Mouse (Mus musculus) spleen, adult 2 months (tissue): Measurements from ENCODE around the gene Mrpl33.

ENCODE experiments used
- CTCF ChIP-seq: fragments of 200-500 bp; IDR thresholded peaks from 2 replicates; pipeline ENCODE4 v1.5.1; 2011; ENCODE audit warnings: mild to moderate bottlenecking, inconsistent platforms; ENCODE audit not compliant: insufficient read depth, insufficient read length, insufficient replicate concordance; ENCODE audit errors: extremely low read depth
- POLR2A ChIP-seq: fragments of 200-500 bp; IDR thresholded peaks from 2 replicates; pipeline ENCODE4 v1.6.1; 2011; ENCODE audit warnings: low read depth, low read length, inconsistent platforms

- TF ChIP-seq CTCF (no peak), POLR2A (no peak)
Observed at GRCm38 (mm10) chr5:31581932-31582331, 14.8 kb upstream of the Mrpl33 start.
